Mouse (Mus musculus) MEL (cell line): ENCODE results near the gene Ect2l.

Experiments
- CTCF ChIP-seq, 3 experiments: IDR thresholded peaks in 2 of 3; conservative IDR thresholded peaks in 1 of 3; 2 replicates each; pipeline ENCODE4 v1.5.1; 2011 to 2012; ENCODE audit warnings: low read length in 3 of 3, low read depth in 2 of 3, mild to moderate bottlenecking in 2 of 3, improper control_type of control experiment in 1 of 3, inconsistent platforms in 1 of 3, mixed read lengths in 1 of 3, moderate library complexity in 1 of 3; ENCODE audit not compliant: control insufficient read depth in 1 of 3, insufficient read depth in 1 of 3, poor library complexity in 1 of 3, severe bottlenecking in 1 of 3
- E2F4 ChIP-seq: IDR thresholded peaks from 2 replicates; pipeline ENCODE4 v1.6.1; 2011; ENCODE audit warnings: low read depth, low read length, improper control_type of control experiment, borderline replicate concordance
- EP300 ChIP-seq, 2 experiments: IDR thresholded peaks; 2 replicates each; pipeline ENCODE4 v1.6.1; 2011; ENCODE audit warnings: improper control_type of control experiment in 2 of 2, low read length in 2 of 2, low read depth in 1 of 2, mild to moderate bottlenecking in 1 of 2
- GATA1 ChIP-seq: IDR thresholded peaks from 2 replicates; pipeline ENCODE4 v1.6.1; 2011; ENCODE audit warnings: low read depth, low read length, improper control_type of control experiment
- KAT2A ChIP-seq: conservative IDR thresholded peaks from 2 replicates; pipeline ENCODE4 v1.6.1; 2012; ENCODE audit warnings: low read depth, low read length, improper control_type of control experiment, inconsistent platforms
- NRF1 ChIP-seq: IDR thresholded peaks from 2 replicates; pipeline ENCODE4 v1.6.1; 2014; ENCODE audit warnings: low read depth, mild to moderate bottlenecking, inconsistent platforms, low read length, improper control_type of control experiment, moderate library complexity; ENCODE audit not compliant: poor library complexity, insufficient read depth, severe bottlenecking
- POLR2A ChIP-seq, 2 experiments: IDR thresholded peaks; 2 replicates each; pipeline ENCODE4 v1.6.1; 2011 to 2012; ENCODE audit warnings: low read length in 2 of 2, mild to moderate bottlenecking in 2 of 2, control low read depth in 1 of 2, improper control_type of control experiment in 1 of 2, low read depth in 1 of 2, moderate library complexity in 1 of 2; ENCODE audit not compliant: control insufficient read depth in 1 of 2, insufficient read depth in 1 of 2, poor library complexity in 1 of 2
- RAD21 ChIP-seq: IDR thresholded peaks from 2 replicates; pipeline ENCODE4 v1.6.1; 2011; ENCODE audit warnings: mild to moderate bottlenecking, low read depth, low read length, improper control_type of control experiment
- ZC3H11A ChIP-seq: IDR thresholded peaks from 2 replicates; pipeline ENCODE4 v1.6.1; 2012; ENCODE audit warnings: low read depth, mild to moderate bottlenecking, inconsistent platforms, low read length, improper control_type of control experiment
- ZNF384 ChIP-seq: IDR thresholded peaks from 2 replicates; pipeline ENCODE4 v1.6.1; 2012; ENCODE audit warnings: low read depth, mild to moderate bottlenecking, inconsistent platforms, low read length, improper control_type of control experiment

DNA sequence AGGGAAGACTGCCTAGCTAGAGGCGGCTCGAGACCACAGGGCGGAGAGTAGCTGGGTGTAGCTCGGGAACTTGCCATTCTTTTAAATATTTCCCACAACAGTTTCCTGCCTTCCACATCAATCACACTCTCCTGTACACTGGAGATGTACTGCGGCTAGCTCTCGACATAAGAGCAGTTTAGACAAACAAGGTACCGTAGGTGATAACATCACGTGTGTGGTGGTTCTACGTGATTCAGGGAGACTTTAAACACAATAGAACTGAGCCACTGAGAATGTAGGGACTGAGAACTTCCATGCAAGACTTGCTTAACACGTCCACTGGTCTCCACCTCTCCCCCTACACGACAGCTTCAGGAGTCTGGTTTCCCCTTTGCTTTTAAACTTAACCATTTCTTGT is 17.5 kb downstream of the Ect2l start:
- TF ChIP-seq POLR2A (IDR thresholded peaks at IDR 0.05; ENCODE audit: control insufficient read depth in 1 of 2, insufficient read depth in 1 of 2, low read depth in 1 of 2, low read length in 2 of 2, poor library complexity in 1 of 2) (no peak), NRF1 (no peak), ZNF384 (no peak), RAD21 (no peak), CTCF (IDR thresholded peaks at IDR 0.05 in 2 of 3, conservative IDR thresholded peaks at IDR 0.05 in 1 of 3; ENCODE audit: control insufficient read depth in 1 of 3, insufficient read depth in 1 of 3, low read depth in 2 of 3, low read length in 3 of 3, poor library complexity in 1 of 3, severe bottlenecking in 1 of 3) (no peak), KAT2A (no peak), EP300 (IDR thresholded peaks at IDR 0.05; ENCODE audit: low read depth in 1 of 2, low read length in 2 of 2) (no peak), GATA1 (no peak), ZC3H11A (no peak), E2F4 (no peak)
